Mouse (Mus musculus) limb, embryonic 11.5 days (tissue): ENCODE measurements around the gene Picalm. TPM values are rescaled to one million over a fixed set of nuclear protein-coding genes. Genes with fewer than 3 reads are reported as not detected.

Source experiments
- ATAC-seq: fragments of 200-750 bp; cut with Nextera tagmentation; 2 replicates; pipeline ENCODE4 v1.8.0; 2017; ENCODE audit warnings: low read depth; ENCODE audit not compliant: insufficient number of reproducible peaks, low FRiP score, low TSS enrichment
- DNase-seq: peaks from one replicate; pipeline ENCODE4 v3.0.0-alpha.2; 2015; ENCODE audit warnings: low spot score
- H3K27ac ChIP-seq: fragments of 300-500 bp; sonication (generic); replicated peaks from 2 replicates; pipeline ENCODE4 v1.5.1; 2014; ENCODE audit warnings: low read depth, mild to moderate bottlenecking, low read length
- H3K27me3 ChIP-seq: fragments of 300-500 bp; sonication (generic); 2 replicates; pipeline ENCODE4 v1.6.1; 2014; ENCODE audit warnings: mild to moderate bottlenecking, low read length, mixed read lengths; ENCODE audit not compliant: control insufficient read depth, insufficient read depth
- H3K36me3 ChIP-seq: fragments of 300-500 bp; sonication (generic); 2 replicates; pipeline ENCODE4 v1.6.1; 2014; ENCODE audit warnings: mild to moderate bottlenecking, low read length, moderate library complexity, mixed read lengths; ENCODE audit not compliant: control insufficient read depth, insufficient read depth
- H3K4me1 ChIP-seq: fragments of 300-500 bp; sonication (generic); 2 replicates; pipeline ENCODE4 v1.6.1; 2014; ENCODE audit warnings: low read length, mixed read lengths; ENCODE audit not compliant: control insufficient read depth, insufficient read depth
- H3K4me2 ChIP-seq: fragments of 300-500 bp; sonication (generic); 2 replicates; pipeline ENCODE4 v1.6.1; 2014; ENCODE audit warnings: low read depth, mild to moderate bottlenecking, moderate library complexity; ENCODE audit not compliant: severe bottlenecking
- H3K4me3 ChIP-seq: fragments of 300-500 bp; sonication (generic); 2 replicates; pipeline ENCODE4 v1.5.1; 2014; ENCODE audit warnings: low read depth, low read length
- H3K9ac ChIP-seq: fragments of 300-500 bp; sonication (generic); 2 replicates; pipeline ENCODE4 v1.6.1; 2014; ENCODE audit warnings: mild to moderate bottlenecking, low read length
- H3K9me3 ChIP-seq: fragments of 300-500 bp; sonication (generic); 2 replicates; pipeline ENCODE4 v1.6.1; 2016; ENCODE audit warnings: low read length; ENCODE audit not compliant: control insufficient read depth
- WGBS: fragments of 180-500 bp; shearing (Covaris S2); extraction: QIAGEN DNeasy Blood & Tissue Kit; methylation state at CpG from one replicate; pipeline ENCODE4 v1.1.7; 2014; 5-methylcytosine and 5-hydroxymethylcytosine counted together
- polyA plus RNA-seq: library from polyadenylated mRNA; unstranded; fragments of >200 nt; fragmentation: Nextera tagmentation; extraction: Ambion mirVana; gene quantifications from 2 replicates; pipeline ENCODE4 v1.2.1, GENCODE M21; 2014

Picalm gene
- polyA plus RNA-seq, 1 experiment from 2014 or later, result 34.0 TPM

- Histone ChIP-seq H3K9me3 (no peaks in the 10 kb centered on the region), H3K27me3 (no peaks in the 10 kb centered on the region), H3K36me3 (no peaks in the 10 kb centered on the region), H3K27ac (no peak overlapping the region), H3K4me3 (no peak overlapping the region), H3K4me2 (no peak overlapping the region), H3K4me1 (no peaks in the 10 kb centered on the region), H3K9ac (no peak overlapping the region)
- 81% methylated on average over 9 of the region's 9 CpGs for WGBS
- ATAC-seq, result no peak
- no peak for DNase-seq
These were observed 101.4 kb downstream of the Picalm start for GRCm38 (mm10) chr7:90231431-90231830.

GRCm38 (mm10) chr7:90233921-90234320, 103.9 kb downstream of the Picalm start:
- Histone ChIP-seq H3K36me3 (no peaks in the 10 kb centered on the region), H3K27ac (no peak overlapping the region), H3K4me2 (no peak overlapping the region), H3K4me1 (no peaks in the 10 kb centered on the region; the same call in 1 of the 2 replicates), H3K9me3 (no peaks in the 10 kb centered on the region), H3K9ac (no peak overlapping the region), H3K27me3 (no peaks in the 10 kb centered on the region), H3K4me3 (no peak overlapping the region)
- ATAC-seq, result no peak
- DNase-seq, result no peak
- 59% methylated on average over 4 of the region's 4 CpGs for WGBS

GRCm38 (mm10) chr7:90236289-90236905, 106.4 kb downstream of the Picalm start:
- H3K4me2 ChIP-seq, result no peak overlapping the region
- H3K9ac ChIP-seq, result no peak overlapping the region
- H3K27me3 ChIP-seq, result no peaks in the 10 kb centered on the region
- WGBS, result 63% methylated on average over 4 of the region's 4 CpGs
- H3K4me1 ChIP-seq, result no peaks in the 10 kb centered on the region; the same call in 1 of the 2 replicates
- no peak overlapping the region for H3K27ac ChIP-seq
- H3K4me3 ChIP-seq, result no peak overlapping the region
- H3K9me3 ChIP-seq, result no peaks in the 10 kb centered on the region
- ATAC-seq, result no peak
- DNase-seq, result no peak
- H3K36me3 ChIP-seq, result no peaks in the 10 kb centered on the region

GRCm38 (mm10) chr7:90243151-90243550, 113.1 kb downstream of the Picalm start:
- DNase-seq (no peak), ATAC-seq (no peak)
- 88% methylated on average over 6 of the region's 6 CpGs for WGBS
- no peaks in the 10 kb centered on the region for H3K27me3 ChIP-seq
- H3K4me1 ChIP-seq, result no peaks in the 10 kb centered on the region; the same call in 1 of the 2 replicates
- H3K4me3 ChIP-seq, result no peak overlapping the region
- H3K9ac ChIP-seq, result no peak overlapping the region
- no peaks in the 10 kb centered on the region for H3K36me3 ChIP-seq
- no peak overlapping the region for H3K4me2 ChIP-seq
- no peaks in the 10 kb centered on the region for H3K9me3 ChIP-seq
- no peak overlapping the region for H3K27ac ChIP-seq

- H3K36me3 ChIP-seq, result no peaks in the 10 kb centered on the region
- DNase-seq, result no peak
- H3K9me3 ChIP-seq, result no peaks in the 10 kb centered on the region
- no peak overlapping the region for H3K4me2 ChIP-seq
- no peaks in the 10 kb centered on the region; the same call in 1 of the 2 replicates for H3K4me1 ChIP-seq
- no peak overlapping the region for H3K27ac ChIP-seq
- no peak overlapping the region for H3K9ac ChIP-seq
- WGBS, result 87% methylated on average over 5 of the region's 5 CpGs
- no peak overlapping the region for H3K4me3 ChIP-seq
- no peaks in the 10 kb centered on the region for H3K27me3 ChIP-seq
- no peak for ATAC-seq
These were observed 113.6 kb downstream of the Picalm start for GRCm38 (mm10) chr7:90243643-90244042.

- WGBS, result 74% methylated on average over 5 of the region's 5 CpGs
- DNase-seq (no peak), ATAC-seq (no peak)
- no peaks in the 10 kb centered on the region for H3K4me1 ChIP-seq
- no peaks in the 10 kb centered on the region for H3K9me3 ChIP-seq
- no peak overlapping the region for H3K4me3 ChIP-seq
- no peak overlapping the region for H3K27ac ChIP-seq
- H3K27me3 ChIP-seq, result no peaks in the 10 kb centered on the region
- no peak overlapping the region for H3K9ac ChIP-seq
- no peaks in the 10 kb centered on the region for H3K36me3 ChIP-seq
- H3K4me2 ChIP-seq, result no peak overlapping the region
These were observed 122.9 kb downstream of the Picalm start for GRCm38 (mm10) chr7:90252946-90253345.

GRCm38 (mm10) chr7:90258701-90259100, 128.7 kb downstream of the Picalm start:
- ATAC-seq, result no peak
- no peaks in the 10 kb centered on the region for H3K36me3 ChIP-seq
- 87% methylated on average over 2 of the region's 2 CpGs for WGBS
- DNase-seq, result no peak
- no peaks in the 10 kb centered on the region for H3K9me3 ChIP-seq
- no peak overlapping the region for H3K4me3 ChIP-seq
- H3K4me1 ChIP-seq, result no peaks in the 10 kb centered on the region
- no peak overlapping the region for H3K27ac ChIP-seq
- H3K9ac ChIP-seq, result no peak overlapping the region
- H3K27me3 ChIP-seq, result no peaks in the 10 kb centered on the region
- no peak overlapping the region for H3K4me2 ChIP-seq

GRCm38 (mm10) chr7:90259899-90260298, 129.9 kb downstream of the Picalm start:
- no peaks in the 10 kb centered on the region for H3K4me1 ChIP-seq
- no peaks in the 10 kb centered on the region for H3K27me3 ChIP-seq
- no peak overlapping the region for H3K4me3 ChIP-seq
- 82% methylated on average over 2 of the region's 2 CpGs for WGBS
- H3K36me3 ChIP-seq, result no peaks in the 10 kb centered on the region
- no peak for DNase-seq
- H3K9ac ChIP-seq, result no peak overlapping the region
- no peaks in the 10 kb centered on the region for H3K9me3 ChIP-seq
- no peak overlapping the region for H3K4me2 ChIP-seq
- H3K27ac ChIP-seq, result no peak overlapping the region
- no peak for ATAC-seq
